Mouse (Mus musculus) liver, embryonic 16.5 days (tissue): ENCODE data around the gene Inpp5a. TPM values are rescaled to one million over a fixed set of nuclear protein-coding genes. Genes with fewer than 3 reads are reported as not detected.
A peak's percentile ranks its signal among the peaks of the same experiment; 100 is the strongest.

Experiments
- ATAC-seq: fragments of 200-750 bp; cut with Nextera tagmentation; 2 replicates; pipeline ENCODE4 v1.8.0; 2017; ENCODE audit warnings: low read depth, mild to moderate bottlenecking, moderate number of reproducible peaks, moderate library complexity
- H3K27ac ChIP-seq: fragments of 300-500 bp; sonication (generic); 2 replicates; pipeline ENCODE4 v1.5.1; 2014; ENCODE audit warnings: mild to moderate bottlenecking, low read length
- H3K27me3 ChIP-seq: fragments of 300-500 bp; sonication (generic); 2 replicates; pipeline ENCODE4 v1.6.1; 2014; ENCODE audit warnings: low read depth, low read length, mixed read lengths; ENCODE audit not compliant: control insufficient read depth, insufficient read depth
- H3K36me3 ChIP-seq: fragments of 300-500 bp; sonication (generic); 2 replicates; pipeline ENCODE4 v1.6.1; 2014; ENCODE audit warnings: mild to moderate bottlenecking; ENCODE audit not compliant: control insufficient read depth, insufficient read depth
- H3K4me1 ChIP-seq: fragments of 300-500 bp; sonication (generic); 2 replicates; pipeline ENCODE4 v1.6.1; 2014; ENCODE audit warnings: low read depth, low read length, mixed read lengths; ENCODE audit not compliant: control insufficient read depth
- H3K4me2 ChIP-seq: fragments of 300-500 bp; sonication (generic); 2 replicates; pipeline ENCODE4 v1.6.1; 2014; ENCODE audit warnings: low read depth, low read length, mixed read lengths
- H3K4me3 ChIP-seq: fragments of 300-500 bp; sonication (generic); 2 replicates; pipeline ENCODE4 v1.5.1; 2014; ENCODE audit warnings: low read depth, mild to moderate bottlenecking, low read length
- H3K9ac ChIP-seq: fragments of 300-500 bp; sonication (generic); 2 replicates; pipeline ENCODE4 v1.6.1; 2014; ENCODE audit warnings: low read depth, low read length
- H3K9me3 ChIP-seq: fragments of 300-500 bp; sonication (generic); replicated peaks from 2 replicates; pipeline ENCODE4 v1.6.1; 2016; ENCODE audit warnings: low read length; ENCODE audit not compliant: control insufficient read depth
- WGBS: fragments of 180-500 bp; shearing (Covaris S2); extraction: QIAGEN DNeasy Blood & Tissue Kit; methylation state at CpG from one replicate; pipeline ENCODE4 v1.1.7; 2014; ENCODE audit not compliant: insufficient replicate concordance; 5-methylcytosine and 5-hydroxymethylcytosine counted together
- polyA plus RNA-seq: library from polyadenylated mRNA; unstranded; fragments of >200 nt; fragmentation: Nextera tagmentation; extraction: Ambion mirVana; gene quantifications from 2 replicates; pipeline ENCODE4 v1.2.1, GENCODE M21; 2015

Inpp5a gene
- polyA plus RNA-seq, 1 experiment from 2014 or later = 3.5 TPM

DNA sequence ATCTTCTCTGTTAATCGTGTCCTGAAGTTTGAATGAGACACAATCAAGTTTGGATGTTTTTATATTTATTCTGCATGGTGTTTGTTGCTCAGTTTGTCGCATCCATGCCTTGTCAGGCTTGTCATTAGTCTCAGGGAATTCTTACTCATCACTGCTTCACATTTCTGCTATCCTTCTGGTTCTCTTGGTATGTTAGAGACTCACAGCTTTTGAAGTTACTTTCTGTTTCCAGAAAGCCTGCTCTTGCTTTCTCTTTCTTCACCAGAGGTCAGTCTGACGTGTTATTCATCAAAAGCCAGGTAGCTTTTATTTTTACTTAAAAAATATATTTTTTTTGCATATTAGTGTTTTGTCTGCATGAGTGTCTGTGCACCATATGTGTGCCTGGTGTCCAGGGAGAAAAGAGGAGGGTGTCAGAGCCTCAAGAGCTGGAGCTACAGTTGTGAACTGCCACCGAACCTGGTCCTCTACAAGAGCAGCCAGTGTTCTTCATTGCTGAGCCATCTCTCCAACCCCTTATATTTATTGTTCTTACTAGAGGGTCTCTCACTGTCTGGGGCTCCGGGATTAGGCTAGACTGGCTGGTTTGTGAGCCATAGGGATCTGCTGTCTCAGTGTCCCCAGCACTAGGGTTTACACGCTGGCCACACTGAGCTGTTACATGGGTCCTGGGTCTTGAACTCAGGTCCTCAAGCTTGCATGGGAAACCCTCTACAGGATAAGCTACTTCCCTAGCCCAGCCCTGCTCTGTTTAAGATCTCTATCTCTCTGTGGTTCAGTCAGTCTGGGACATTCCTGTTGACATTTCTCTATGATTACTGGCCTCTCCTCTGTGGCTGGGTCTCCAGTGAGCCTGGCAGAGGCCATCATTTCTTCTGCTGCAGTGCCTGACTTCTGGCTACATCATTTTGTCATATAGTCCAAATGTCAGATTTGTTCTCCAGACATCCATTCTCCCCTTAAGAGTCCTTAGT is 51.3 kb downstream of the Inpp5a start:
- H3K9ac ChIP-seq = no peak overlapping the region
- no peak overlapping the region for H3K4me3 ChIP-seq
- H3K27ac ChIP-seq = no peak overlapping the region
- ATAC-seq = no peak
- 55% methylated on average over 6 of the region's 6 CpGs for WGBS
- no peak overlapping the region for H3K4me2 ChIP-seq
- no peaks in the 10 kb centered on the region for H3K36me3 ChIP-seq
- no peaks in the 10 kb centered on the region for H3K27me3 ChIP-seq
- no peaks in the 10 kb centered on the region for H3K9me3 ChIP-seq
- no peaks in the 10 kb centered on the region for H3K4me1 ChIP-seq

GRCm38 (mm10) chr7:139441022-139441421 is 52.1 kb downstream of the Inpp5a start:
- ATAC-seq = no peak
- 41% methylated on average over 5 of the region's 5 CpGs for WGBS
- no peak overlapping the region for H3K4me2 ChIP-seq
- no peak overlapping the region for H3K4me3 ChIP-seq
- H3K4me1 ChIP-seq = no peaks in the 10 kb centered on the region
- no peaks in the 10 kb centered on the region for H3K27me3 ChIP-seq
- no peak overlapping the region for H3K9ac ChIP-seq
- no peaks in the 10 kb centered on the region for H3K9me3 ChIP-seq
- no peaks in the 10 kb centered on the region for H3K36me3 ChIP-seq
- no peak overlapping the region for H3K27ac ChIP-seq

- 37% methylated on average over 10 of the region's 10 CpGs for WGBS
- Histone ChIP-seq H3K4me1 (no peaks in the 10 kb centered on the region), H3K9me3 (no peaks in the 10 kb centered on the region), H3K4me2 (no peak overlapping the region), H3K4me3 (no peak overlapping the region), H3K27ac (no peak overlapping the region), H3K27me3 (no peaks in the 10 kb centered on the region), H3K9ac (no peak overlapping the region), H3K36me3 (no peaks in the 10 kb centered on the region)
- 0 out of 2 replicates have a peak, but pooled peaks have one; percentile 5 for ATAC-seq
Measured at GRCm38 (mm10) chr7:139441761-139442211, 52.9 kb downstream of the Inpp5a start.

DNA sequence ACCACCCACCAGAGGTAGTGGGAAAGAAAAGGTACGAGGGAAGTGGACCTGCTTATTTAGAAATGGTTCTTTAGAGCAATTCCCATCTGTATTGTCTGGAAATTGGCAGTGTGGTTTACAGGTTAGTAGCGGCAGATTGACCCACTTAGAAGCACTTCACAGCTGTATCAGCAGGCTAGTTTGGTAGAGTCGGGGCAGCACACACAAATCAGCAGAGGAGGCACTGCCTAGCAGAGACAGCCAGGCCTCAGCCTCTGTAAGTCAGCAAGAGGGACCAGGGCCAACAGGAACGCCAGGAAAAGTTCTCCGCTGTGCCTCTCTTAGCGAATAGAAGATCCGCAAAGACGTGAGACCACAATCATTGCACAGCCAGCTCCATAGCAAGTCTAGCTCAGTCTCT is 56.7 kb downstream of the Inpp5a start:
- H3K9ac ChIP-seq = no peak overlapping the region
- WGBS = 70% methylated on average over 8 of the region's 8 CpGs

GRCm38 (mm10) chr7:139447381-139447780 is 58.5 kb downstream of the Inpp5a start:
- 54% methylated on average over 3 of the region's 3 CpGs for WGBS
- Histone ChIP-seq H3K9ac (no peak overlapping the region), H3K27ac (no peak overlapping the region), H3K4me2 (no peak overlapping the region), H3K4me1 (no peaks in the 10 kb centered on the region), H3K27me3 (no peaks in the 10 kb centered on the region), H3K9me3 (no peaks in the 10 kb centered on the region), H3K36me3 (no peaks in the 10 kb centered on the region), H3K4me3 (no peak overlapping the region)
- no peak for ATAC-seq

More for the DNA sequence above, 56.7 kb downstream of the Inpp5a start:
- Histone ChIP-seq H3K4me3 (no peak overlapping the region), H3K27ac (no peak overlapping the region), H3K27me3 (no peaks in the 10 kb centered on the region), H3K4me1 (no peaks in the 10 kb centered on the region), H3K9me3 (no peaks in the 10 kb centered on the region), H3K4me2 (no peak overlapping the region), H3K36me3 (no peaks in the 10 kb centered on the region)
- no peak for ATAC-seq

DNA sequence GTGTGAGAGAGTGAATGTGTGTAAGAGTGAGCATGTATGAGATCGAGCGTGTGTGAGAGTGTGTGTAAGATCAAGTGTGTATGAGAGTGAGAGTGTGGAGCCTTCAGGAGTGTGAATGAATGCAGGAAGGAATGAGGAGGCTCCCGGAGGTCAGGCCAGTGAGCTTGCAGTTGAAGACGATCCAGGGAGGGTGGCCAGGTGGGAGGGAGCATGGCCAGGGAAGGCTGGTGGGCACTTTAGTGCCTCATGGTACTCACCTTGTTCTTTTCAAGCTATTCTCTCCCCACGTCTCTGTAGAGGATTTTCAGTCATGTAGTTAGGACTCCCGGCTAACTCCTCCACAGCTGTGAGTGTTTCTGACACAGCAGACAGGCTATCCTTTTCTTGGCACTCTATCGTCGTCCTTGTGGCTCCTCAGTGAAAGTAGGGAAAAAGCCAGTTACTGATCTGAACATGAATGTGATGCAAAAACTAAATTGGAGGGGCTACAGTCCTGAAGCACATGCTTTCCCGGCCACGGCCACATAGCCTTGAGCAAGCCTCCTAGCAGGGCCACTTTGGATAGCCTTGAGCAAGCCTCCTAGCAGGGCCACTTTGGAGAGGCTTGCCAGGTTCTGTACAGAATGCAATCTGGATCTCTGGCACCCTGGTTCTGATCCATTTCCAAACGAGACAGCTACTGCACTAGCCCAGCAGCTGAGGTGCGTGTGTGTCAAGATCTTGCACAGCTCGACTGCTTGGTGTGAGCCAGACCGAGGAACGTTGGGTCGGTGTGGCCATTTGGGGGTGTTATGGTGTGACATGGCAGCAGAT is 61.5 kb downstream of the Inpp5a start:
- 67% methylated on average over 16 of the region's 16 CpGs for WGBS
- H3K9me3 ChIP-seq = no peaks in the 10 kb centered on the region
- H3K4me3 ChIP-seq = no peak overlapping the region
- no peaks in the 10 kb centered on the region for H3K36me3 ChIP-seq
- ATAC-seq = no peak
- H3K4me1 ChIP-seq = no peaks in the 10 kb centered on the region
- H3K27me3 ChIP-seq = no peaks in the 10 kb centered on the region
- no peak overlapping the region for H3K4me2 ChIP-seq
- no peak overlapping the region for H3K27ac ChIP-seq
- no peak overlapping the region for H3K9ac ChIP-seq

DNA sequence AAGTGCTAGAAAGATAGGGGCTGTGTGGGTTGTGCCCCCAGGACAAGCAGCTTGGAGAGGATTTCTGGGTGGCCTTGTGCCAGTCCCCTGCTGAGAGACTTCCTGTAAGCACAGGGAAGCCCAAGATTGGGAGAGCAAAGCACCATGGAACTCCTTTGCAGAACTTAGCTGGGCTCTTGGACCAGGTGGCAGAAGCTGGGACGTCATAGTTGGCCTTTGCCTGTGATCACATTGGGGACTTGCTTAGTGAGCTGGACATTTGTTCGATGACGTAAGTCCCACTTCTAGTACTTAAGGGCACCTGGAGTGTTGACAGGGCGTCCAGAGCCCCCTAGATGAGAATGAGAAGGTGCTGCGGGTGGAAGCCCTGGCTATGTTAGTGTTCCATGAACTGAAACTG is 62.8 kb downstream of the Inpp5a start:
- no peak overlapping the region for H3K27ac ChIP-seq
- no peak overlapping the region for H3K4me3 ChIP-seq
- H3K4me1 ChIP-seq = no peaks in the 10 kb centered on the region
- H3K9me3 ChIP-seq = no peaks in the 10 kb centered on the region
- no peak overlapping the region for H3K4me2 ChIP-seq
- no peaks in the 10 kb centered on the region for H3K27me3 ChIP-seq
- H3K9ac ChIP-seq = no peak overlapping the region
- no peak for ATAC-seq
- no peaks in the 10 kb centered on the region for H3K36me3 ChIP-seq
- 64% methylated on average over 5 of the region's 5 CpGs for WGBS

GRCm38 (mm10) chr7:139452199-139452598 is 63.3 kb downstream of the Inpp5a start:
- 54% methylated on average over 2 of the region's 2 CpGs for WGBS
- no peaks in the 10 kb centered on the region for H3K4me1 ChIP-seq
- ATAC-seq = no peak

More at GRCm38 (mm10) chr7:139452199-139452598, 63.3 kb downstream of the Inpp5a start:
- H3K4me2 ChIP-seq = no peak overlapping the region
- H3K36me3 ChIP-seq = no peaks in the 10 kb centered on the region
- no peaks in the 10 kb centered on the region for H3K27me3 ChIP-seq
- H3K27ac ChIP-seq = no peak overlapping the region
- H3K4me3 ChIP-seq = no peak overlapping the region
- H3K9me3 ChIP-seq = no peaks in the 10 kb centered on the region
- no peak overlapping the region for H3K9ac ChIP-seq
